20 mouse cellular contexts compared by ENCODE assay signal in genomic region chr10:5924261-5924660, GRCm38 (mm10).
DNase-seq lines count a peak whose midpoint lies in the region; ATAC-seq lines count a peak whose summit lies in the region.
"Had no signal": no experiment of that assay in that cellular context is flagged by ENCODE, and none has a peak within 500 bp of the region (broad histone marks: within the 10 kb centered on the region; RNA-seq: fewer than 3 reads in every experiment).

No protein-coding gene starts in this region.

- no peak for DNase-seq in frontal cortex, postnatal 36 days (ENCODE audit: low spot score in 2 of 2)
- peak; percentile 17 for DNase-seq in right cerebral cortex, adult 18-20 months
- no peak for DNase-seq in right cerebral cortex, postnatal 10 days (ENCODE audit: low spot score in 2 of 2)
- peak; percentile 50 for DNase-seq in brain, adult 2 months (ENCODE audit: low read depth, low spot score)
- DNase-seq: adrenal gland, adult 8-10 months; adrenal gland, postnatal 14 days; adrenal gland, postnatal 36 days; B cell, adult 2 months; cerebellum, adult 11 months; cerebellum, adult 2 months; cerebellum, adult 9-10 months; cerebellum, postnatal 10 days; cerebellum, postnatal 25 days; forebrain, postnatal 0 days had no signal

- peak; percentile 20 for ATAC-seq in frontal cortex, adult (ENCODE audit: low TSS enrichment)
- ATAC-seq: activated CD4-positive, CD25-positive, alpha-beta regulatory T cell, adult 4 months; CD4-positive, CD25-positive, alpha-beta regulatory T cell, adult 4 months; forebrain, embryonic 13.5 days; forebrain, embryonic 15.5 days; forebrain, postnatal 0 days; Patski had no signal

Comparison
In these comparisons a context has a peak if more than half of its experiments do, and no peak if none do; other contexts are left out.
1. DNase-seq: peak in right cerebral cortex, adult 18-20 months (single experiment) and brain, adult 2 months (single experiment); none in frontal cortex, postnatal 36 days (0 of 2) and right cerebral cortex, postnatal 10 days (0 of 2).